Mouse (Mus musculus) hindbrain, embryonic 15.5 days (tissue): ENCODE results near the gene Cd274. TPM values are rescaled to one million over a fixed set of nuclear protein-coding genes. Genes with fewer than 3 reads are reported as not detected.

Experiments
- ATAC-seq: fragments of 200-750 bp; cut with Nextera tagmentation; 2 replicates; pipeline ENCODE4 v1.8.0; 2017; ENCODE audit warnings: low read depth, moderate number of reproducible peaks, moderate TSS enrichment; ENCODE audit not compliant: low FRiP score
- H3K27ac ChIP-seq: fragments of 300-500 bp; sonication (generic); replicated peaks from 2 replicates; pipeline ENCODE4 v1.5.1; 2015; ENCODE audit warnings: mild to moderate bottlenecking, inconsistent platforms
- H3K27me3 ChIP-seq: fragments of 300-500 bp; sonication (generic); 2 replicates; pipeline ENCODE4 v1.6.1; 2015; ENCODE audit warnings: control low read depth, inconsistent platforms
- H3K36me3 ChIP-seq: fragments of 300-500 bp; sonication (generic); 2 replicates; pipeline ENCODE4 v1.6.1; 2015; ENCODE audit warnings: control low read depth, inconsistent platforms
- H3K4me1 ChIP-seq: fragments of 300-500 bp; sonication (generic); replicated peaks from 2 replicates; pipeline ENCODE4 v1.6.1; 2015; ENCODE audit warnings: control low read depth, inconsistent platforms
- H3K4me2 ChIP-seq: fragments of 300-500 bp; sonication (generic); 2 replicates; pipeline ENCODE4 v1.6.1; 2015; ENCODE audit warnings: moderate library complexity, mild to moderate bottlenecking, inconsistent platforms
- H3K4me3 ChIP-seq: fragments of 300-500 bp; sonication (generic); 2 replicates; pipeline ENCODE4 v1.5.1; 2015; ENCODE audit warnings: mild to moderate bottlenecking, inconsistent platforms
- H3K9ac ChIP-seq: fragments of 300-500 bp; sonication (generic); 2 replicates; pipeline ENCODE4 v1.6.1; 2015; ENCODE audit warnings: inconsistent platforms
- H3K9me3 ChIP-seq: fragments of 300-500 bp; sonication (generic); 2 replicates; pipeline ENCODE4 v1.6.1; 2016; ENCODE audit warnings: control low read depth, inconsistent platforms
- WGBS: fragments of 180-500 bp; shearing (Covaris S2); methylation state at CpG from one replicate; pipeline ENCODE4 v1.1.7; 2015; 5-methylcytosine and 5-hydroxymethylcytosine counted together
- polyA plus RNA-seq: library from polyadenylated mRNA; unstranded; fragments of >200 nt; fragmentation: Nextera tagmentation; extraction: Ambion mirVana; gene quantifications from 2 replicates; pipeline ENCODE4 v1.2.1, GENCODE M21; 2015

The Cd274 gene
- polyA plus RNA-seq: 0.50 and 0.64 TPM in 2 replicates

GRCm38 (mm10) chr19:29366969-29367622 is at the start of gene Cd274, which contains the start of gene Plgrkt:
Gene Cd274 (plus strand): TSS chr19:29367455.
Gene Plgrkt (minus strand): TSS chr19:29367390.
- Histone ChIP-seq H3K9ac (peak within 1 kb of the TSS; percentile 35), H3K27ac (no peak within 1 kb of the TSS), H3K36me3 (no peaks in the 10 kb centered on the region), H3K27me3 (no peaks in the 10 kb centered on the region), H3K4me1 (peaks cover 15% of the 10 kb centered on the region; the same call in 1 of the 2 replicates), H3K4me2 (peak within 1 kb of the TSS; percentile 72), H3K4me3 (peak within 1 kb of the TSS; percentile 42), H3K9me3 (no peaks in the 10 kb centered on the region)
- ATAC-seq: no peak
- 6% methylated on average over 26 of the region's 26 CpGs for WGBS

- 78% methylated on average over 8 of the region's 8 CpGs for WGBS
- Histone ChIP-seq H3K9ac (no peak overlapping the region), H3K4me2 (no peak overlapping the region), H3K9me3 (no peaks in the 10 kb centered on the region), H3K36me3 (no peaks in the 10 kb centered on the region), H3K4me3 (no peak overlapping the region), H3K27me3 (0 out of 2 replicates have a peak, but pooled peaks cover 6% of the 10 kb centered on the region), H3K4me1 (peaks cover 5% of the 10 kb centered on the region; the same call in 1 of the 2 replicates), H3K27ac (no peak overlapping the region)
- ATAC-seq: no peak
These were observed 43.7 kb upstream of the Cd274 start for GRCm38 (mm10) chr19:29323416-29324049.

- no peak within 1 kb of the TSS for H3K27ac ChIP-seq
- no peaks in the 10 kb centered on the region for H3K36me3 ChIP-seq
- ATAC-seq: peak; percentile 89
- H3K9me3 ChIP-seq: no peaks in the 10 kb centered on the region
- H3K4me2 ChIP-seq: peak within 1 kb of the TSS; percentile 63
- H3K4me3 ChIP-seq: peak within 1 kb of the TSS; percentile 30
- no peak within 1 kb of the TSS for H3K9ac ChIP-seq
- 7% methylated on average over 29 of the region's 31 CpGs for WGBS
- peaks cover 5% of the 10 kb centered on the region; the same call in 1 of the 2 replicates for H3K4me1 ChIP-seq
- H3K27me3 ChIP-seq: 0 out of 2 replicates have a peak, but pooled peaks cover 6% of the 10 kb centered on the region
These were observed 42.0 kb upstream of the Cd274 start, which contains the start of gene Insl6 for GRCm38 (mm10) chr19:29325053-29325851. Gene Insl6 (minus strand): TSS chr19:29325356.

- Histone ChIP-seq H3K4me1 (peaks cover 5% of the 10 kb centered on the region; the same call in 1 of the 2 replicates), H3K27me3 (0 out of 2 replicates have a peak, but pooled peaks cover 6% of the 10 kb centered on the region), H3K9ac (no peak overlapping the region), H3K36me3 (no peaks in the 10 kb centered on the region), H3K4me3 (no peak overlapping the region), H3K9me3 (no peaks in the 10 kb centered on the region), H3K27ac (no peak overlapping the region), H3K4me2 (peak overlapping the region; percentile 63)
- 76% methylated on average over 9 of the region's 9 CpGs for whole genome bisulfite sequencing
- ATAC-seq: no peak
These were observed 41.4 kb upstream of the Cd274 start for GRCm38 (mm10) chr19:29325852-29326180.

- Histone ChIP-seq H3K36me3 (no peaks in the 10 kb centered on the region), H3K9me3 (no peaks in the 10 kb centered on the region), H3K27me3 (0 out of 2 replicates have a peak, but pooled peaks cover 6% of the 10 kb centered on the region), H3K9ac (no peak overlapping the region), H3K4me2 (no peak overlapping the region), H3K27ac (no peak overlapping the region), H3K4me3 (no peak overlapping the region), H3K4me1 (peaks cover 5% of the 10 kb centered on the region; the same call in 1 of the 2 replicates)
- ATAC-seq: no peak
- 82% methylated on average over 4 of the region's 4 CpGs for WGBS
These were observed 40.9 kb upstream of the Cd274 start for GRCm38 (mm10) chr19:29326396-29326795.

- 0 out of 2 replicates have a peak, but pooled peaks cover 6% of the 10 kb centered on the region for H3K27me3 ChIP-seq
- no peak overlapping the region for H3K27ac ChIP-seq
- H3K4me1 ChIP-seq: peaks cover 5% of the 10 kb centered on the region; the same call in 1 of the 2 replicates
- H3K36me3 ChIP-seq: no peaks in the 10 kb centered on the region
- no peak overlapping the region for H3K9ac ChIP-seq
- no peaks in the 10 kb centered on the region for H3K9me3 ChIP-seq
- no peak overlapping the region for H3K4me2 ChIP-seq
- no peak overlapping the region for H3K4me3 ChIP-seq
- WGBS: 69% methylated on average over 13 of the region's 13 CpGs
- no peak for ATAC-seq
These were observed 40.3 kb upstream of the Cd274 start for GRCm38 (mm10) chr19:29326822-29327552.

GRCm38 (mm10) chr19:29334068-29334745 is 33.0 kb upstream of the Cd274 start, which contains the start of gene Rln1:
Gene Rln1 (minus strand): TSS chr19:29334670.
- H3K27ac ChIP-seq: peak within 1 kb of the TSS; percentile 58
- peaks cover 10% of the 10 kb centered on the region; the same call in 1 of the 2 replicates for H3K4me1 ChIP-seq
- H3K4me2 ChIP-seq: peak within 1 kb of the TSS; percentile 85
- no peaks in the 10 kb centered on the region for H3K9me3 ChIP-seq
- peak; percentile 84 for ATAC-seq
- H3K4me3 ChIP-seq: peak within 1 kb of the TSS; percentile 47
- no peaks in the 10 kb centered on the region for H3K27me3 ChIP-seq
- H3K9ac ChIP-seq: peak within 1 kb of the TSS; percentile 61
- H3K36me3 ChIP-seq: no peaks in the 10 kb centered on the region
- 2% methylated on average over 23 of the region's 23 CpGs for WGBS

- no peak overlapping the region for H3K4me3 ChIP-seq
- H3K9me3 ChIP-seq: no peaks in the 10 kb centered on the region
- no peaks in the 10 kb centered on the region for H3K36me3 ChIP-seq
- no peak overlapping the region for H3K27ac ChIP-seq
- 91% methylated on average over 2 of the region's 2 CpGs for WGBS
- H3K4me2 ChIP-seq: no peak overlapping the region
- no peak for ATAC-seq
- H3K9ac ChIP-seq: no peak overlapping the region
- H3K27me3 ChIP-seq: no peaks in the 10 kb centered on the region
- H3K4me1 ChIP-seq: peaks cover 10% of the 10 kb centered on the region; the same call in 1 of the 2 replicates
These were observed 30.6 kb upstream of the Cd274 start for GRCm38 (mm10) chr19:29336624-29337023.

GRCm38 (mm10) chr19:29341029-29341428 is 26.2 kb upstream of the Cd274 start:
- 87% methylated on average over 4 of the region's 4 CpGs for WGBS
- Histone ChIP-seq H3K27me3 (no peaks in the 10 kb centered on the region), H3K4me2 (no peak overlapping the region), H3K27ac (no peak overlapping the region), H3K36me3 (no peaks in the 10 kb centered on the region), H3K9me3 (no peaks in the 10 kb centered on the region), H3K4me3 (no peak overlapping the region), H3K4me1 (no peaks in the 10 kb centered on the region), H3K9ac (no peak overlapping the region)
- ATAC-seq: no peak

- Histone ChIP-seq H3K4me1 (no peaks in the 10 kb centered on the region), H3K9me3 (no peaks in the 10 kb centered on the region), H3K4me2 (no peak overlapping the region), H3K4me3 (no peak overlapping the region), H3K9ac (no peak overlapping the region), H3K27me3 (no peaks in the 10 kb centered on the region), H3K27ac (no peak overlapping the region), H3K36me3 (no peaks in the 10 kb centered on the region)
- ATAC-seq: no peak
- 92% methylated on average over 6 of the region's 6 CpGs for WGBS
These were observed 25.0 kb upstream of the Cd274 start for GRCm38 (mm10) chr19:29342281-29342680.

- Histone ChIP-seq H3K27ac (no peak overlapping the region), H3K27me3 (no peaks in the 10 kb centered on the region), H3K9ac (no peak overlapping the region), H3K36me3 (peaks cover 4% of the 10 kb centered on the region; the same call in 1 of the 2 replicates), H3K4me1 (no peaks in the 10 kb centered on the region), H3K4me3 (no peak overlapping the region), H3K4me2 (no peak overlapping the region), H3K9me3 (no peaks in the 10 kb centered on the region)
- no peak for ATAC-seq
These were observed 22.4 kb upstream of the Cd274 start for GRCm38 (mm10) chr19:29344868-29345267.
